Comparison of ENCODE assay signal across 9 mouse cellular contexts in the genomic region with DNA sequence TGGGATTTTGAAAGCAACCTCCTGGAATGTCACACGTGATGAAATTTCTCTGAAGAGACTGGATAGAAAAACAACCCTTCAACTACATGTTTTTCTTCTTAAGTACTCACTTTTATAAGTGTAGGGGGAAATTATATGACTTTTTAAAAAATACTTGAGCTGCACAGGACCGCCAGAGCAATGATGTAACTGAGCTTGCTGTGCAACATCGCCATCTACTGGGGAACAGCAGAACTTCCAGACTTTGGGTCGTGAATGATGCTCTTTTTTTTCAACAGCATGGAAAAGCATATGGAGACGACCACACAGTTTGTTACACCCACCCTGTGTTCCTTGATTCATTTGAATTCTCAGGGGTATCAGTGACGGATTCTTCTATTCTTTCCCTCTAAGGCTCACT. TPM values are rescaled to one million over a fixed set of nuclear protein-coding genes. Genes with fewer than 3 reads are reported as not detected.
DNase-seq lines count a peak whose midpoint lies in the region; ATAC-seq and TF ChIP-seq lines count a peak whose summit lies in the region.
"Had no signal": no experiment of that assay in that cellular context is flagged by ENCODE, and none has a peak within 500 bp of the region (broad histone marks: within the 10 kb centered on the region; RNA-seq: fewer than 3 reads in every experiment).

No protein-coding gene starts in this region.

- WGBS in spleen, adult 2 months = 3% methylated on average over 6 of the region's 6 CpGs
- 6% methylated on average over 6 of the region's 6 CpGs for WGBS in forebrain, embryonic 10.5 days
- under 1% methylated on average over 6 of the region's 6 CpGs for WGBS in hindbrain, postnatal 0 days
- 2% methylated on average over 6 of the region's 6 CpGs for WGBS in stomach, postnatal 0 days

- peak; percentile 66 for ATAC-seq in hindbrain, postnatal 0 days
- ATAC-seq in monocyte, adult 5-6 weeks (replicated peaks; ENCODE audit: insufficient number of reproducible peaks, low FRiP score, low TSS enrichment, poor library complexity, severe bottlenecking) = 0 out of 2 replicates have a peak, but pooled peaks have one; percentile 37
- no peak for ATAC-seq in stomach, postnatal 0 days (ENCODE audit: low FRiP score, low TSS enrichment)

- peak; percentile 63; the same call in 1 of the 2 replicates for TF ChIP-seq CTCF in spleen, adult 2 months (IDR thresholded peaks at IDR 0.05; ENCODE audit: extremely low read depth, insufficient read depth, insufficient read length, insufficient replicate concordance)
- TF ChIP-seq CTCF in brain, embryonic 14.5 days (IDR thresholded peaks at IDR 0.05; ENCODE audit: borderline replicate concordance, extremely low read depth, insufficient read depth, insufficient read length) = peak; percentile 88
- peak; percentile 90 for TF ChIP-seq CTCF in hindbrain, postnatal 0 days (IDR thresholded peaks at IDR 0.05; ENCODE audit: low read depth)
- peak; percentile 93 for TF ChIP-seq CTCF in stomach, postnatal 0 days (IDR thresholded peaks at IDR 0.05; ENCODE audit: low read depth)

- no peak overlapping the region for H3K4me3 ChIP-seq in spleen, adult 2 months (ENCODE audit: extremely low read depth, insufficient read depth, insufficient read length)
- no peak overlapping the region for H3K4me3 ChIP-seq in forebrain, embryonic 10.5 days
- H3K4me3 ChIP-seq in hindbrain, postnatal 0 days (ENCODE audit: low read length) = peak overlapping the region; percentile 13; the same call in 1 of the 2 replicates
- H3K4me3 ChIP-seq in stomach, postnatal 0 days (ENCODE audit: low read depth, low read length) = no peak overlapping the region

- DNase-seq in spleen, adult 2 months (ENCODE audit: low read depth in 1 of 2, low spot score in 2 of 2) = peak; percentile 35 to 37
- DNase-seq in spleen, adult 12 weeks (ENCODE audit: low spot score) = no peak
- DNase-seq in brain, embryonic 14.5 days (ENCODE audit: low read depth) = peak; percentile 88
- peak; percentile 65 for DNase-seq in forebrain, embryonic 10.5 days (ENCODE audit: extremely low spot score, low spot score)
- peak; percentile 87 for DNase-seq in hindbrain, postnatal 0 days (ENCODE audit: low spot score)
- DNase-seq in left cerebral cortex, postnatal 4 days = peak; percentile 61
- DNase-seq in stomach, postnatal 0 days (ENCODE audit: low spot score) = peak; percentile 64

- H3K27ac ChIP-seq in spleen, adult 2 months (ENCODE audit: insufficient read depth, low read length) = no peak overlapping the region
- no peak overlapping the region for H3K27ac ChIP-seq in forebrain, embryonic 10.5 days
- H3K27ac ChIP-seq in hindbrain, postnatal 0 days = no peak overlapping the region
- no peak overlapping the region for H3K27ac ChIP-seq in stomach, postnatal 0 days (replicated peaks)

- H3K27me3 ChIP-seq in spleen, adult 2 months (ENCODE audit: control insufficient read depth, insufficient read depth, low read length) = no peaks in the 10 kb centered on the region
- H3K27me3 ChIP-seq in forebrain, embryonic 10.5 days (ENCODE audit: poor library complexity, severe bottlenecking) = peaks cover 23% of the 10 kb centered on the region
- no peaks in the 10 kb centered on the region for H3K27me3 ChIP-seq in hindbrain, postnatal 0 days (ENCODE audit: insufficient read depth, low read length)
- no peaks in the 10 kb centered on the region for H3K27me3 ChIP-seq in stomach, postnatal 0 days (ENCODE audit: control insufficient read depth, insufficient read depth, low read length)

- no peaks in the 10 kb centered on the region for H3K36me3 ChIP-seq in spleen, adult 2 months (ENCODE audit: control insufficient read depth, insufficient read depth, low read length)
- no peaks in the 10 kb centered on the region for H3K36me3 ChIP-seq in forebrain, embryonic 10.5 days (replicated peaks)
- no peaks in the 10 kb centered on the region for H3K36me3 ChIP-seq in hindbrain, postnatal 0 days (ENCODE audit: insufficient read depth, low read length)
- H3K36me3 ChIP-seq in stomach, postnatal 0 days (ENCODE audit: control insufficient read depth, insufficient read depth, low read length) = no peaks in the 10 kb centered on the region

- TF ChIP-seq POLR2A in spleen, adult 2 months (IDR thresholded peaks at IDR 0.05; ENCODE audit: low read depth, low read length) = no peak
- no peak for TF ChIP-seq POLR2A in brain, embryonic 14.5 days (IDR thresholded peaks at IDR 0.05; ENCODE audit: borderline replicate concordance, extremely low read depth, insufficient read depth, insufficient read length, poor library complexity, severe bottlenecking)

- 0 out of 2 replicates have a peak overlapping the region, but pooled peaks have one; percentile 13 for H3K9ac ChIP-seq in hindbrain, postnatal 0 days (replicated peaks; ENCODE audit: low read length)
- no peak overlapping the region for H3K9ac ChIP-seq in stomach, postnatal 0 days (ENCODE audit: low read length)

- peak overlapping the region; percentile 46 for H3K4me2 ChIP-seq in hindbrain, postnatal 0 days (ENCODE audit: low read depth, low read length)
- H3K4me2 ChIP-seq in stomach, postnatal 0 days (replicated peaks; ENCODE audit: low read depth) = peak overlapping the region; percentile 31; the same call in 1 of the 2 replicates

- intact Hi-C loops in left cerebral cortex, postnatal 4 days (cut with DNase I) = loop anchor here (5.0 kb wide), 1 partner anchor 65 kb away; a partner anchor contains a TSS

- H3K9me3 ChIP-seq in forebrain, embryonic 10.5 days = no peaks in the 10 kb centered on the region
- no peaks in the 10 kb centered on the region for H3K9me3 ChIP-seq in hindbrain, postnatal 0 days (ENCODE audit: low read length)
- H3K9me3 ChIP-seq in stomach, postnatal 0 days (ENCODE audit: control insufficient read depth, low read length) = no peaks in the 10 kb centered on the region

- no peaks in the 10 kb centered on the region for H3K4me1 ChIP-seq in spleen, adult 2 months (ENCODE audit: control insufficient read depth, insufficient read depth, insufficient read length)
- peaks cover 23% of the 10 kb centered on the region for H3K4me1 ChIP-seq in forebrain, embryonic 10.5 days
- H3K4me1 ChIP-seq in hindbrain, postnatal 0 days (ENCODE audit: insufficient read depth, low read length) = no peaks in the 10 kb centered on the region
- H3K4me1 ChIP-seq in stomach, postnatal 0 days (replicated peaks; ENCODE audit: control insufficient read depth, insufficient read depth) = no peaks in the 10 kb centered on the region

- TF ChIP-seq EP300 in stomach, postnatal 0 days (optimal IDR thresholded peaks at IDR 0.05) = no peak

RNA-seq across cellular contexts. Expression of a gene that starts 8.9 kb away (rescaled TPM):
- 0.20 and 0.38 TPM in 2 replicates for polyA plus RNA-seq in spleen, adult 2 months (2012; rRNA removed)
- polyA plus RNA-seq in brain, embryonic 14.5 days (2012; rRNA removed) = 0.25 and 0.75 TPM in 2 replicates
- not detected in 2 replicates for polyA plus RNA-seq in forebrain, embryonic 10.5 days (2016; fragmentation: Nextera tagmentation; extraction: Ambion mirVana)
- 1.9 TPM in 1 of 2 replicates, not detected in the other for total RNA-seq in hindbrain, postnatal 0 days (2014; rRNA removed)
- polyA plus RNA-seq in hindbrain, postnatal 0 days (2015; fragmentation: Nextera tagmentation; extraction: Ambion mirVana) = 0.38 and 0.67 TPM in 2 replicates
- total RNA-seq in left cerebral cortex, postnatal 4 days (2021) = under 1 TPM; 0.18 to 0.58 TPM
- total RNA-seq in monocyte, adult 5-6 weeks (2017) = 1.6 TPM in 1 of 3 replicates, not detected in the others
- 0.04 TPM in 1 of 2 replicates, not detected in the other for polyA plus RNA-seq in stomach, postnatal 0 days (2015; fragmentation: Nextera tagmentation; extraction: Ambion mirVana)
- polyA plus RNA-seq: heart, embryonic 14.5 days had no signal

RNA-seq across cellular contexts. Expression of a gene that starts 39.8 kb away (rescaled TPM):
- 44.0 and 60.3 TPM in 2 replicates for polyA plus RNA-seq in spleen, adult 2 months (2012; rRNA removed)
- polyA plus RNA-seq in brain, embryonic 14.5 days (2012; rRNA removed) = 1.9 and 3.5 TPM in 2 replicates
- 1.4 and 1.5 TPM in 2 replicates for polyA plus RNA-seq in forebrain, embryonic 10.5 days (2016; fragmentation: Nextera tagmentation; extraction: Ambion mirVana)
- 2.9 and 7.6 TPM in 2 replicates for total RNA-seq in hindbrain, postnatal 0 days (2014; rRNA removed)
- 1.6 and 2.1 TPM in 2 replicates for polyA plus RNA-seq in hindbrain, postnatal 0 days (2015; fragmentation: Nextera tagmentation; extraction: Ambion mirVana)
- total RNA-seq in left cerebral cortex, postnatal 4 days (2021) = 1 to 10 TPM; 2.1 to 3.1 TPM
- total RNA-seq in monocyte, adult 5-6 weeks (2017) = 129 to 219 TPM (median 170 TPM) in 3 replicates
- 7.3 and 7.8 TPM in 2 replicates for polyA plus RNA-seq in stomach, postnatal 0 days (2015; fragmentation: Nextera tagmentation; extraction: Ambion mirVana)

RNA-seq across cellular contexts. Expression of a gene that starts 47.4 kb away (rescaled TPM):
- 0.49 and 0.60 TPM in 2 replicates for polyA plus RNA-seq in spleen, adult 2 months (2012; rRNA removed)
- not detected in 2 replicates for polyA plus RNA-seq in brain, embryonic 14.5 days (2012; rRNA removed)
- 0.09 TPM in 1 of 2 replicates, not detected in the other for polyA plus RNA-seq in forebrain, embryonic 10.5 days (2016; fragmentation: Nextera tagmentation; extraction: Ambion mirVana)
- 1.1 and 1.6 TPM in 2 replicates for total RNA-seq in hindbrain, postnatal 0 days (2014; rRNA removed)
- 0.19 and 0.29 TPM in 2 replicates for polyA plus RNA-seq in hindbrain, postnatal 0 days (2015; fragmentation: Nextera tagmentation; extraction: Ambion mirVana)
- not detected for total RNA-seq in left cerebral cortex, postnatal 4 days (2021)
- total RNA-seq in monocyte, adult 5-6 weeks (2017) = 1.7 to 3.5 TPM (median 2.5 TPM) in 3 replicates
- polyA plus RNA-seq in stomach, postnatal 0 days (2015; fragmentation: Nextera tagmentation; extraction: Ambion mirVana) = not detected in 2 replicates

RNA-seq across cellular contexts. Expression of a gene that starts 56.8 kb away (rescaled TPM):
- 11.7 and 13.3 TPM in 2 replicates for polyA plus RNA-seq in spleen, adult 2 months (2012; rRNA removed)
- 2.0 TPM in 2 replicates for polyA plus RNA-seq in brain, embryonic 14.5 days (2012; rRNA removed)
- 0.12 and 0.42 TPM in 2 replicates for polyA plus RNA-seq in forebrain, embryonic 10.5 days (2016; fragmentation: Nextera tagmentation; extraction: Ambion mirVana)
- total RNA-seq in hindbrain, postnatal 0 days (2014; rRNA removed) = 2.7 and 13.2 TPM in 2 replicates
- polyA plus RNA-seq in hindbrain, postnatal 0 days (2015; fragmentation: Nextera tagmentation; extraction: Ambion mirVana) = 5.0 and 5.6 TPM in 2 replicates
- 1 to 10 TPM; 1.5 to 2.1 TPM for total RNA-seq in left cerebral cortex, postnatal 4 days (2021)
- total RNA-seq in monocyte, adult 5-6 weeks (2017) = not detected in 3 replicates
- 219 and 276 TPM in 2 replicates for polyA plus RNA-seq in stomach, postnatal 0 days (2015; fragmentation: Nextera tagmentation; extraction: Ambion mirVana)
